Mouse (Mus musculus): ENCODE results near the gene Gldc. TPM values are rescaled to one million over a fixed set of nuclear protein-coding genes. Genes with fewer than 3 reads are reported as not detected.

The Gldc gene
- polyA plus RNA-seq, 1 experiment from 2014 or later, result 7.2 TPM

DNA sequence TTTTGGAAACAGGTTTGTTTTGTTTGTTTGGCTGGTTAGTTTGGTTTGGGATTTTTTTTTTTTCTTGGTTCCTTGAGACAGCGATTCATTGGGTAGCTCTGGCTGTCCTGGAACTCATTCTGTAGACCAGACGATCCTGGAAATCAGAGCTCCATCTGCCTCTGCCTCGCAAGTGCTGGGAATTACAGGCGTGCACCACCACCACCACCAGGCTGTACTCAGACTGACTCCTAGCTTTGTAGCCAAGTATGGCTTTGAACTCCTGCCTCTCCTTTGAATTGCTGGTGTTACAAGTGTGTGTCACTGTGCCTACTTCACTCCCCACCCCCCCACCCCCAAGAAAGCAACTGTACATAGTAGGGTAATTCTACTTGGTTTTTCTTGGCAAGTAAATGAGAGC lies 58.0 kb downstream of the Gldc start:
- peaks cover 32% of the 10 kb centered on the region for H3K4me1 ChIP-seq (replicated peaks; ENCODE audit: control insufficient read depth, insufficient read depth, low read length)
- peak overlapping the region; percentile 87 for H3K27ac ChIP-seq
- no peak overlapping the region for H3K9ac ChIP-seq
- no peaks in the 10 kb centered on the region for H3K9me3 ChIP-seq (ENCODE audit: control insufficient read depth, low read length)
- no peaks in the 10 kb centered on the region for H3K36me3 ChIP-seq (replicated peaks; ENCODE audit: control insufficient read depth, insufficient read depth)
- H3K4me3 ChIP-seq (replicated peaks; ENCODE audit: low read length), result no peak overlapping the region
- no peak overlapping the region for H3K4me2 ChIP-seq (replicated peaks)
- no peak for ATAC-seq (ENCODE audit: low FRiP score)
- 65% methylated on average over 4 of the region's 4 CpGs for WGBS
- H3K27me3 ChIP-seq (ENCODE audit: control insufficient read depth, insufficient read depth, low read length), result no peaks in the 10 kb centered on the region
- DNase-seq (ENCODE audit: low spot score), result no peak

DNA sequence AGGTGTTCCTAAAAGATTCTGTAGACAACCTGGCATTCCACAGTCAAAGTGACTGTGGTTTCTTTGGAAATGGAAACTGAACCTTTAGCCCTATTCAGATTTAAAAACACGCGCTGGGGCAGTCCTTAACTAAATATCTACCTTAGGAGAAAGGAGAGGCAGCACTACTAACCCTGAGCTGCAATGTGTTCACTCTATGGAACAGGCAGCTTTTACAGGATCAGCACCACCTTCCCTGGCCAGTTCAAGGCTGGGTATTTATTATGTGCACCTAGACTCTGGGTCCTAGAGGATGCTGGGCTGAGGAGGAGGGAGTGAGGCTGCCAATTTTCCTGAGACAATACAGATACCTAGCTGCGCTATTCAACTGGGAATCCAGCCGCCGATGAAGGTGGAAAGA lies 59.6 kb downstream of the Gldc start:
- H3K27me3 ChIP-seq (ENCODE audit: control insufficient read depth, insufficient read depth, low read length), result no peaks in the 10 kb centered on the region
- ATAC-seq (ENCODE audit: low FRiP score) (no peak), DNase-seq (ENCODE audit: low spot score) (no peak)
- no peaks in the 10 kb centered on the region for H3K36me3 ChIP-seq (replicated peaks; ENCODE audit: control insufficient read depth, insufficient read depth)
- H3K27ac ChIP-seq, result no peak overlapping the region
- no peak overlapping the region for H3K4me2 ChIP-seq (replicated peaks)
- no peaks in the 10 kb centered on the region for H3K9me3 ChIP-seq (ENCODE audit: control insufficient read depth, low read length)
- 79% methylated on average over 5 of the region's 5 CpGs for WGBS
- no peak overlapping the region for H3K9ac ChIP-seq
- no peak overlapping the region for H3K4me3 ChIP-seq (replicated peaks; ENCODE audit: low read length)
- peaks cover 32% of the 10 kb centered on the region for H3K4me1 ChIP-seq (replicated peaks; ENCODE audit: control insufficient read depth, insufficient read depth, low read length)

DNA sequence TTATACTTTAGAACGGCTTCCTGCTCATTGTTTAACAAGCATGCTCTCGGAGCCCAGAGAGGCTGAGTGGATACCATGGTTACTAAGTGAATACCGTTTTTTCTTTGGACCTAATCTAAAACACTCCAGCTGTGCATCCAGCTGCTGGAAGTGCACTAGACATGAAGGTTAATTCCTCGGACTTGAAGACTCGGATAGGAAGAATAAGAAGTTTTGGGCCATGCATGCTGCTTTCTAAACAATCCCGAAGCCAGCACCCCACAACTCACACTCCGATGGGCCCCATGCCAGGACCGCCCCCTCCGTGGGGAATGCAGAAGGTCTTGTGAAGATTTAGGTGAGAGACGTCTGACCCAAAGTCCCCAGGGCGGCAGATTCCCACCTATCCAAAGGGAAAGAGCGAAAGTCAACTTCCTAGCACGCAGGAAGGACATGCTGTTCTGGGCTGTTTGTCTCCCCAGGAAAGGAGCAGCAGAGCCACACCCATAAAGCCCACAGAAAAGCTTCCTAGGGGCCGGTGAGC lies 60.2 kb downstream of the Gldc start:
- ATAC-seq (ENCODE audit: low FRiP score) (no peak), DNase-seq (ENCODE audit: low spot score) (peak; percentile 52)
- Histone ChIP-seq H3K4me2 (replicated peaks) (no peak overlapping the region), H3K27ac (no peak overlapping the region), H3K36me3 (replicated peaks; ENCODE audit: control insufficient read depth, insufficient read depth) (no peaks in the 10 kb centered on the region), H3K4me1 (replicated peaks; ENCODE audit: control insufficient read depth, insufficient read depth, low read length) (peaks cover 32% of the 10 kb centered on the region), H3K9ac (no peak overlapping the region), H3K9me3 (ENCODE audit: control insufficient read depth, low read length) (no peaks in the 10 kb centered on the region), H3K27me3 (ENCODE audit: control insufficient read depth, insufficient read depth, low read length) (no peaks in the 10 kb centered on the region), H3K4me3 (replicated peaks; ENCODE audit: low read length) (no peak overlapping the region)
- WGBS, result 49% methylated on average over 14 of the region's 14 CpGs

DNA sequence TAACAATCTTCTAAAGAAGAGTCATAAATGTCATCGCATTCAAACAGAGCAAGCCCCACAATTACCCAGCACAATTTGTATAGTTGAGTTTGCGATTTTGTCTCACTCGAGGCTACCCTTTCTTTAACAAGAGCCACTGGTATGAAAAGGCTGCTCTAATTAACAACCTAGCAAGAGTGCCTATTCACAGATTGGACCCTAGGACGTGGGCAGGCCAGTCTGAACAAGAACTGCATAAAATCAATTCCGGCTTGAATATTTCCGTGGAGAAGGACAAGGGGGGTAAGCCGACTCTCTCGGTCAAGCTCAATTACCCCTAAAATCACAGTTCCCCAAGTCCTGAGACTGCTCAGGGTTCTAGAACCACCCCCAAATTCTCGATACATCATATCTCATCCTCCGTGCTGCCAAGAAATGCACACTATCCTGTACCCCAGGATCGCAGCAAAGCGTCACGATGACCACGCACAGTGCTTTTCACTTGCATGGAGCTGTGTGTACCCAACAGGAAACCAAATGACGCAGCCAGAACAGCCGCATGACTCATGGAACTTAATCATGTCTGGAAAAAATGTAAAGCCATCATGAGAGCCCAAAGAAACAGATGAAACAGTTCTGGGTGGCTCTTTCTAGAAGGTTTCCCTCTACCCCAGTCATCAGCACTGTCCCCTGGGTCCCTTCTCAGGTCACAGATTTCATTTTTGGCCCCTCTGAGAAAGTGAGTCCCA lies 62.1 kb downstream of the Gldc start:
- H3K4me1 ChIP-seq (replicated peaks; ENCODE audit: control insufficient read depth, insufficient read depth, low read length), result peaks cover 35% of the 10 kb centered on the region
- WGBS, result 74% methylated on average over 16 of the region's 16 CpGs
- H3K27me3 ChIP-seq (ENCODE audit: control insufficient read depth, insufficient read depth, low read length), result no peaks in the 10 kb centered on the region
- no peaks in the 10 kb centered on the region for H3K9me3 ChIP-seq (ENCODE audit: control insufficient read depth, low read length)
- no peak overlapping the region for H3K9ac ChIP-seq
- no peak overlapping the region for H3K4me3 ChIP-seq (replicated peaks; ENCODE audit: low read length)
- DNase-seq (ENCODE audit: low spot score) (no peak), ATAC-seq (ENCODE audit: low FRiP score) (no peak)
- no peak overlapping the region for H3K4me2 ChIP-seq (replicated peaks)
- H3K36me3 ChIP-seq (replicated peaks; ENCODE audit: control insufficient read depth, insufficient read depth), result no peaks in the 10 kb centered on the region
- no peak overlapping the region for H3K27ac ChIP-seq

DNA sequence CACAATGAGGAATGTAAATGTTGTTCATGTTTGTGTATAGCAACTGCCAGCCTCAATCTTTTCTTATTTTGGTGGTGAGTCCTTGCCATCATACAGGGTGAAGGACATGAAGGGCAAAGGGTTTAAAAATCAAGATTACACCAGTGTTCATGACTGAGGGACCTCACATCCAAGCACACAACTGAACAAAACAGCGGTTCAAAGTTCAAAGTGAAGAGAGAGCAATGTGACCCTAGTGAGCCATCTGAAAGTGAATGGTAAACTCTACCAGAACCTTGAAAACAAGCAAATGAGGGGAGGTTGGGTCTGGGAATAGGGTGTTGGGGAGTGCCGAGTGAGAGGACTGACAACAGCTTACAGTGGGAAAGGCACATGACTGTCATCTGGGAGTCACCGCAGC lies 63.8 kb downstream of the Gldc start:
- ATAC-seq (ENCODE audit: low FRiP score), result no peak
- DNase-seq (ENCODE audit: low spot score), result no peak
- no peak overlapping the region for H3K4me3 ChIP-seq (replicated peaks; ENCODE audit: low read length)
- H3K9ac ChIP-seq, result no peak overlapping the region
- no peaks in the 10 kb centered on the region for H3K36me3 ChIP-seq (replicated peaks; ENCODE audit: control insufficient read depth, insufficient read depth)
- no peak overlapping the region for H3K4me2 ChIP-seq (replicated peaks)
- WGBS, result 99% methylated on average over 3 of the region's 3 CpGs
- peaks cover 25% of the 10 kb centered on the region for H3K4me1 ChIP-seq (replicated peaks; ENCODE audit: control insufficient read depth, insufficient read depth, low read length)
- H3K27me3 ChIP-seq (ENCODE audit: control insufficient read depth, insufficient read depth, low read length), result no peaks in the 10 kb centered on the region
- no peak overlapping the region for H3K27ac ChIP-seq
- no peaks in the 10 kb centered on the region for H3K9me3 ChIP-seq (ENCODE audit: control insufficient read depth, low read length)

DNA sequence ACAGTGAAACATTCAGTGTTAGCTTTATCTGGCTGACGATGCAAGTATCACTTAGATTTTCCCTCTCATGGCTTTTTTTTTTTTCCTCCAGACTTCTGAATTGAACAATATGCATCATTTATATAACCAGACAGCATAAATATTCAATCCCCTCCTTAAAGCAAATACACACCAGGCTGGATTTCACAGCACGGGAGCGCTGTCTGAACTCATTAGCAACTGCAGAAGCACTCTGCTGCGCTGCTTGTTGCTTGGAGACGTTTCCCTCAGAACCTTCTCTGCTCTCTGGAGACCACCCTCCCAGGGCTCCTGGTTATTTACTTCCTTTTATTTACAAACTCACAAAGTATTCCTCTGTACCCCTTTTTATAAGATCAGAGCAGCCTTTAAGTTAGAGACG lies 66.1 kb downstream of the Gldc start:
- Histone ChIP-seq H3K4me3 (replicated peaks; ENCODE audit: low read length) (no peak overlapping the region), H3K36me3 (replicated peaks; ENCODE audit: control insufficient read depth, insufficient read depth) (no peaks in the 10 kb centered on the region), H3K27me3 (ENCODE audit: control insufficient read depth, insufficient read depth, low read length) (no peaks in the 10 kb centered on the region), H3K4me2 (replicated peaks) (no peak overlapping the region), H3K9ac (no peak overlapping the region), H3K4me1 (replicated peaks; ENCODE audit: control insufficient read depth, insufficient read depth, low read length) (peaks cover 20% of the 10 kb centered on the region), H3K27ac (peak overlapping the region; percentile 61), H3K9me3 (ENCODE audit: control insufficient read depth, low read length) (no peaks in the 10 kb centered on the region)
- DNase-seq (ENCODE audit: low spot score), result peak; percentile 49
- 37% methylated on average over 6 of the region's 6 CpGs for WGBS
- peak; percentile 61; the same call in 1 of the 2 replicates for ATAC-seq (ENCODE audit: low FRiP score)

DNA sequence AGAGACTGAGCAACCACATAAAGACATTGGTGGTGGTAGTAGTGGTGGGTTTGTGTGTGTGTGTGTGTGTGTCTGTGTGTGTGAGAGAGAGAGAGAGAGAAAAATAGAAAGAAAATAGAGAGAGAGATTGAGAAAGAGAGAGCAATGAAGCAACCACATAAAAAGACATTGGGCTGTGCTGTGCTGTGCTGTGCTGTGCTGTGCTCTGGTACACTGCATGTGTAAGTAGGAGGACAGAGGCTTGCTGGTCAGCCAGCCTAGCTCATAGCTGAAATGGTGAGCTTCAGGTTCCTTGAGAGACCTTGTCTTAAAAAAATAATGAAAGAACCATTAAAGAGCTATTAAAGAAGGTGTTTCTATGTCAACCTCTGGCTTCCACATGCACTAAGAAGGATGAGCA lies 66.6 kb downstream of the Gldc start:
- peak overlapping the region; percentile 61 for H3K27ac ChIP-seq
- peaks cover 20% of the 10 kb centered on the region for H3K4me1 ChIP-seq (replicated peaks; ENCODE audit: control insufficient read depth, insufficient read depth, low read length)
- no peaks in the 10 kb centered on the region for H3K9me3 ChIP-seq (ENCODE audit: control insufficient read depth, low read length)
- H3K27me3 ChIP-seq (ENCODE audit: control insufficient read depth, insufficient read depth, low read length), result no peaks in the 10 kb centered on the region
- no peak overlapping the region for H3K9ac ChIP-seq
- no peaks in the 10 kb centered on the region for H3K36me3 ChIP-seq (replicated peaks; ENCODE audit: control insufficient read depth, insufficient read depth)
- ATAC-seq (ENCODE audit: low FRiP score) (0 out of 2 replicates have a peak, but pooled peaks have one; percentile 59), DNase-seq (ENCODE audit: low spot score) (no peak)
- no peak overlapping the region for H3K4me2 ChIP-seq (replicated peaks)
- no peak overlapping the region for H3K4me3 ChIP-seq (replicated peaks; ENCODE audit: low read length)

DNA sequence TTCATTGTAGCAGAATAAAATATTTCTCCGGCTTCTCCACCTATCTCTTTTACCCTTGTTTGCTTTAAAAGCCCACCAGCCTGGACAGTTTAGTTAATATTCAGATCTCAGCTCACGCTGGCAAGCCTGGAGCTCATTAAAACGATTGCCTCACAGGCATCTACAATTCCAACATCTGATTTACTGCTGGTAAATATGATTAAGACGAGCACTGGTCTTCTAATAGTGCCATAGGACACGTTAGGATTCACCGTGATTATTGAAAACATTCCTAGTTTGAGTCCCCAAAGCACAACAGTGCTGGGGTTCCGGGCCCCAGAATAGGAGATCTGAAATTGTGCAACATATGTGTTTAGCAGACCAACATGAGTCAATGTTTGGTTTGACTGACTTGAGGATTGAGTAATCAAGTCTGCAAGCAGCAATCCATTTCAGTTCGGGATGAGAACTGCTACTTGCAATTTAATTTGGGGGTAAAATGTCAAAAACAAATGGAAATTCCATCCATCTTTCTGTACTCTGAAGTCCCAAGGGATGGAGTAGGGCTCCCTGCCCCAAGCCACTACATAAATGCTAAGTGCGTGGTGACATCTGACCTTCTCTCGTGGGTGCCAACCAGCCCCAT lies 67.9 kb downstream of the Gldc start:
- H3K4me1 ChIP-seq (replicated peaks; ENCODE audit: control insufficient read depth, insufficient read depth, low read length), result peaks cover 20% of the 10 kb centered on the region
- 40% methylated on average over 10 of the region's 10 CpGs for WGBS
- peak overlapping the region; percentile 51; the same call in 1 of the 2 replicates for H3K27ac ChIP-seq
- H3K9me3 ChIP-seq (ENCODE audit: control insufficient read depth, low read length), result no peaks in the 10 kb centered on the region
- no peak overlapping the region for H3K9ac ChIP-seq
- ATAC-seq (ENCODE audit: low FRiP score) (no peak), DNase-seq (ENCODE audit: low spot score) (no peak)
- no peaks in the 10 kb centered on the region for H3K36me3 ChIP-seq (replicated peaks; ENCODE audit: control insufficient read depth, insufficient read depth)
- no peak overlapping the region for H3K4me2 ChIP-seq (replicated peaks)
- H3K4me3 ChIP-seq (replicated peaks; ENCODE audit: low read length), result no peak overlapping the region
- no peaks in the 10 kb centered on the region for H3K27me3 ChIP-seq (ENCODE audit: control insufficient read depth, insufficient read depth, low read length)

DNA sequence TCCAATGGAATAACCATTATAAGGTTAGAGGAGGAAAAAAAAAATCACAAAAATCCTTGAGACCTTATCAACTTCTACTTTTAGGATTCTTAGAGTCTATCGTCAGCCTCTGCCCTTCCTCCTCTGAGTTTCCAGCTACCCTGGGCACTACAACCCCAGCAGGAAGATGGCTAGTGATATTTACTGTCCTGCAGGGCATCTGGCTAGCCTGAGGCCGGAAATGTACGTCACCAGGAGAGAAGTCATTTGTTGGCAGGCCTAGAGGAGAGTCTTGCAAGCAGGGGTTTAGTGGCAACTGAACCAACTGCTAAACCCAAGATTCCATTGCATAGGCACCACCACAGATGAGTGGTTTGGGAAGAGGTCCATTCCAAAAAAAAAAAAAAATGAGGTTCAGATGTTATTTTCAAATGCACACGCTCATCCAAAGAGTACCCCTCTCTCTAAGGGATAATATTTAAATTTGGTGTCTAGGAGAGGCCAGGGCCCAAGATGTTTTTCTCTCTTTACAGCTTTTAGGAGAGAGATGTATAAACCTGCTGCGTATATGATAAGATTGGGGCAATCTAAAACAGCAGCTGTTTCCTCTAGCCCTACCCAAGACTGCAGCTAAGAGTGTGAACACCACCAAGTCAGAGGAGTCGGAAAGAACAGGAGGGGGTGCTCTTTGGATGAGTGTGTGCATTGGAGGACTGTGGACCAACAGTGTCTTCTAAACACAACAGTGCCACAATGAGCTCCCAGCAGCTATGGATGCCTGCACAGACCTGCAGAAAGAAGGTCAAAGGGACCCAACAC lies 70.0 kb downstream of the Gldc start:
- Histone ChIP-seq H3K9me3 (ENCODE audit: control insufficient read depth, low read length) (no peaks in the 10 kb centered on the region), H3K4me3 (replicated peaks; ENCODE audit: low read length) (no peak overlapping the region), H3K4me1 (replicated peaks; ENCODE audit: control insufficient read depth, insufficient read depth, low read length) (peaks cover 20% of the 10 kb centered on the region), H3K9ac (no peak overlapping the region), H3K36me3 (replicated peaks; ENCODE audit: control insufficient read depth, insufficient read depth) (no peaks in the 10 kb centered on the region), H3K27me3 (ENCODE audit: control insufficient read depth, insufficient read depth, low read length) (no peaks in the 10 kb centered on the region), H3K4me2 (replicated peaks) (no peak overlapping the region), H3K27ac (no peak overlapping the region)
- DNase-seq (ENCODE audit: low spot score) (no peak), ATAC-seq (ENCODE audit: low FRiP score) (no peak)
- WGBS, result 91% methylated on average over 6 of the region's 6 CpGs
